Mouse (Mus musculus) midbrain, postnatal 0 days (tissue): ENCODE data around the gene Dnajc5. TPM values are rescaled to one million over a fixed set of nuclear protein-coding genes. Genes with fewer than 3 reads are reported as not detected.

Experiments
- ATAC-seq: fragments of 200-750 bp; cut with Nextera tagmentation; 2 replicates; pipeline ENCODE4 v1.8.0; 2017; ENCODE audit warnings: moderate number of reproducible peaks, mild to moderate bottlenecking, moderate TSS enrichment, moderate library complexity; ENCODE audit not compliant: low FRiP score
- DNase-seq: peaks from one replicate; pipeline ENCODE4 v3.0.0-alpha.2; 2015; ENCODE audit warnings: low spot score
- H3K27ac ChIP-seq: fragments of 300-500 bp; sonication (generic); 2 replicates; pipeline ENCODE4 v1.5.1; 2014; ENCODE audit warnings: low read depth, mild to moderate bottlenecking, low read length, mixed read lengths
- H3K27me3 ChIP-seq: fragments of 300-500 bp; sonication (generic); 2 replicates; pipeline ENCODE4 v1.6.1; 2014; ENCODE audit warnings: low read length, control low read depth, mixed read lengths; ENCODE audit not compliant: insufficient read depth
- H3K36me3 ChIP-seq: fragments of 300-500 bp; sonication (generic); 2 replicates; pipeline ENCODE4 v1.6.1; 2014; ENCODE audit warnings: low read length, control low read depth, mixed read lengths; ENCODE audit not compliant: insufficient read depth
- H3K4me1 ChIP-seq: fragments of 300-500 bp; sonication (generic); 2 replicates; pipeline ENCODE4 v1.6.1; 2014; ENCODE audit warnings: mild to moderate bottlenecking, control low read depth, antibody characterized with exemption, low read length, mixed read lengths; ENCODE audit not compliant: insufficient read depth
- H3K4me2 ChIP-seq: fragments of 300-500 bp; sonication (generic); 2 replicates; pipeline ENCODE4 v1.6.1; 2014; ENCODE audit warnings: low read depth, mild to moderate bottlenecking, low read length, mixed read lengths; ENCODE audit not compliant: poor library complexity, severe bottlenecking
- H3K4me3 ChIP-seq: fragments of 300-500 bp; sonication (generic); 2 replicates; pipeline ENCODE4 v1.5.1; 2014; ENCODE audit warnings: low read depth, mild to moderate bottlenecking, low read length, moderate library complexity
- H3K9ac ChIP-seq: fragments of 300-500 bp; sonication (generic); replicated peaks from 2 replicates; pipeline ENCODE4 v1.6.1; 2014; ENCODE audit warnings: mild to moderate bottlenecking, low read length, moderate library complexity, mixed read lengths; ENCODE audit not compliant: poor library complexity, severe bottlenecking
- H3K9me3 ChIP-seq: fragments of 300-500 bp; sonication (generic); 2 replicates; pipeline ENCODE4 v1.6.1; 2016; ENCODE audit warnings: low read length, control low read depth
- CTCF ChIP-seq: IDR thresholded peaks from 2 replicates; pipeline ENCODE4 v1.5.1; 2016; ENCODE audit warnings: antibody characterized with exemption, mild to moderate bottlenecking
- WGBS: fragments of 180-500 bp; shearing (Covaris S2); extraction: QIAGEN DNeasy Blood & Tissue Kit; methylation state at CpG from one replicate; pipeline ENCODE4 v1.1.7; 2014; 5-methylcytosine and 5-hydroxymethylcytosine counted together
- polyA plus RNA-seq: library from polyadenylated mRNA; unstranded; fragments of >200 nt; fragmentation: Nextera tagmentation; extraction: Ambion mirVana; gene quantifications from 2 replicates; pipeline ENCODE4 v1.2.1, GENCODE M21; 2015
- total RNA-seq: library from RNA; depleted of rRNA; stranded (reverse); fragments of >200 nt; gene quantifications from 2 replicates; pipeline ENCODE4 v1.2.3, GENCODE M21; 2014; rRNA removed

Dnajc5 gene
- total RNA-seq (416 and 487 TPM in 2 replicates), polyA plus RNA-seq (303 and 316 TPM in 2 replicates)

DNA sequence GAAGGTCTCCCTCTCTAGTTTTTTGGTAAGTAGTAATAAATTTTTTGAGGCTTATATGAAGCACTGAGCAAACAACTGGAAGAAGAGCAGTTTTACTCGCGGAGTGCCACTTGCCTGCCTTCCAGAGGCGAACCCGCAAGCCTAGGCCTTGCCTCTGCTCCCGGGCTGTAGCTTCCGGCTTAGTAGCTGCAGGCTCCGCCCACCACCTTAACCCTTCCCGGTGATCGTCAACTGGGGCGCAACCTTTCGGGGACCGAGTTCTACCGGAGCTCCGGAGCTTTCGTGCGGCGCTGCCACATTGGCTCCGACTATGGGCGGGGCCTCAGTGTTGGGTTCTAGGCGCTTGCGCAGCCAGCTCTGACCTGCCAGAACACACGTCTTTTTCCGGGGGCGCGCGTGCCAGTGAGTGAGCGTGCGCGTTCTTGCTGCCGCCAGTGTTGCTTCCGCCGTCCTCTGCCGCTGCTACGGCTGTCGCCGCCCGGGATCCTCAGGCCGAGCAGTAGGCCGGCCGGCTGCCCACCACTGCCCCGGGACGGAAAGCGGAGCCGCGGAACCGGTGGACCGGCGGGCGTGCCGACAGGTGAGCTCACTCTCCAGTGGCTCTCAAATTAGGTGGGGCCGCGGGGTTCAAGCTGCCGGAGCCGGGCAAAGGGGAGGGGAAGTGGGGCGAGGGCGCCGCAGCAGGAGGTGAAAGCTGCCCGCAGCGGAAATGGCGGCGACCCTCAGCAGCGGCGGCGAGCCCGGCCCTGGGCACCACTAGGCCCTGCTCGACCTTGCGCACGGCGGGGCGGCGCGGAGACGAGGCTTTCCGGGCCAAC lies at the start of gene Dnajc5:
Gene Dnajc5 (plus strand): TSS at position 368 of the 818 bp plus-strand sequence.
- TF ChIP-seq CTCF, result no peak
- peak within 1 kb of the TSS; percentile 90 for H3K4me3 ChIP-seq
- H3K27ac ChIP-seq, result peak within 1 kb of the TSS; percentile 96
- H3K27me3 ChIP-seq, result no peaks in the 10 kb centered on the region
- peak; percentile 97 for ATAC-seq
- DNase-seq, result peak; percentile 99
- under 1% methylated on average over 66 of the region's 74 CpGs for WGBS
- no peaks in the 10 kb centered on the region for H3K9me3 ChIP-seq
- H3K36me3 ChIP-seq, result peaks cover 18% of the 10 kb centered on the region
- H3K4me1 ChIP-seq, result peaks cover 7% of the 10 kb centered on the region; the same call in 1 of the 2 replicates
- peak within 1 kb of the TSS; percentile 95 for H3K9ac ChIP-seq
- peak within 1 kb of the TSS; percentile 63 for H3K4me2 ChIP-seq

- H3K27ac ChIP-seq, result no peak overlapping the region
- no peaks in the 10 kb centered on the region for H3K27me3 ChIP-seq
- H3K9ac ChIP-seq, result no peak overlapping the region
- no peaks in the 10 kb centered on the region for H3K4me1 ChIP-seq
- H3K36me3 ChIP-seq, result no peaks in the 10 kb centered on the region
- no peak overlapping the region for H3K4me2 ChIP-seq
- H3K9me3 ChIP-seq, result no peaks in the 10 kb centered on the region
- DNase-seq (no peak), ATAC-seq (no peak)
- no peak for TF ChIP-seq CTCF
- 55% methylated on average over 5 of the region's 5 CpGs for WGBS
- H3K4me3 ChIP-seq, result no peak overlapping the region
Measured at GRCm38 (mm10) chr2:181471246-181471645, 49.0 kb upstream of the Dnajc5 start.

DNA sequence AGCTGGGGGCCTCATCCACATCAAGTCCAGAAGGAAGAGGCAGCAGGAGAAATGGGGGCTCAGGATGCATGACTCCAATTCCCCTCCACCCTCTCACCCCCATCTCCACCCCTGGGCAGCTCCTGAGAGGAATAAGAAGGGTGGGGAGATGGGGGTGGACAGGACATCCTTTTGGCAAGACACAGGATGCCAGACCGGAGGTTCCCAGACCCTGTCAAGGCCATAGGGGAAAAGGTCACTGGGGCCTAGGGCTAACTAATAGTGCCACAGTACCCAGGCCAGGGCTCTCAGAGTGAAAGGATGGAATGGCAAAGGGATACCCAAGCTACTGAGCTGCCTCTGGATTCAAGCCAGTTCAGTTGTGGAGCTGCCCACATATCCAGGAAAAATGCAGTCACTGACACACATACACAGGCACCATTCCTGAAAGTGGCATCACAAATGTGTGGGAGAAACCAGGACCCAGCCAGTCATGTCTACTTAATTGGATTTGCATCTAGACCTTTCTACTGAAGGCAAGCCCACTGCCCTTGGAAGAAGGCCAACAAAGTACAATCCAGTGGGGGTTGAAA lies 47.9 kb upstream of the Dnajc5 start:
- TF ChIP-seq CTCF, result no peak
- ATAC-seq, result no peak
- H3K9ac ChIP-seq, result no peak overlapping the region
- no peak for DNase-seq
- H3K4me2 ChIP-seq, result no peak overlapping the region
- no peaks in the 10 kb centered on the region for H3K36me3 ChIP-seq
- no peaks in the 10 kb centered on the region for H3K27me3 ChIP-seq
- H3K4me1 ChIP-seq, result no peaks in the 10 kb centered on the region
- H3K9me3 ChIP-seq, result no peaks in the 10 kb centered on the region
- H3K4me3 ChIP-seq, result no peak overlapping the region
- no peak overlapping the region for H3K27ac ChIP-seq
- WGBS, result 84% methylated on average over 1 of the region's 1 CpGs

GRCm38 (mm10) chr2:181483120-181483519 lies 37.2 kb upstream of the Dnajc5 start:
- no peak overlapping the region for H3K4me3 ChIP-seq
- no peak for TF ChIP-seq CTCF
- 0 out of 2 replicates have a peak overlapping the region, but pooled peaks have one; percentile 4 for H3K4me2 ChIP-seq
- WGBS, result 44% methylated on average over 2 of the region's 2 CpGs
- no peak overlapping the region for H3K9ac ChIP-seq
- no peaks in the 10 kb centered on the region for H3K9me3 ChIP-seq
- H3K4me1 ChIP-seq, result no peaks in the 10 kb centered on the region
- no peaks in the 10 kb centered on the region for H3K36me3 ChIP-seq
- DNase-seq (no peak), ATAC-seq (no peak)
- no peak overlapping the region for H3K27ac ChIP-seq
- no peaks in the 10 kb centered on the region for H3K27me3 ChIP-seq

- no peaks in the 10 kb centered on the region for H3K9me3 ChIP-seq
- H3K9ac ChIP-seq, result no peak overlapping the region
- peak; percentile 62 for TF ChIP-seq CTCF
- H3K4me2 ChIP-seq, result 0 out of 2 replicates have a peak overlapping the region, but pooled peaks have one; percentile 4
- no peak overlapping the region for H3K4me3 ChIP-seq
- H3K27ac ChIP-seq, result no peak overlapping the region
- DNase-seq, result peak; percentile 8
- no peaks in the 10 kb centered on the region for H3K27me3 ChIP-seq
- no peaks in the 10 kb centered on the region for H3K4me1 ChIP-seq
- no peaks in the 10 kb centered on the region for H3K36me3 ChIP-seq
- ATAC-seq, result no peak
- 36% methylated on average over 7 of the region's 7 CpGs for WGBS
Measured at GRCm38 (mm10) chr2:181483562-181484318, 36.5 kb upstream of the Dnajc5 start.
